In genomic region chr1:170164913-170165312, GRCm38 (mm10) we compare ENCODE assay signal across 23 mouse cellular contexts. TPM values are rescaled to one million over a fixed set of nuclear protein-coding genes. Genes with fewer than 3 reads are reported as not detected.
DNase-seq lines count a peak whose midpoint lies in the region; ATAC-seq lines count a peak whose summit lies in the region.
"Had no signal": no experiment of that assay in that cellular context is flagged by ENCODE, and none has a peak within 500 bp of the region (broad histone marks: within the 10 kb centered on the region; RNA-seq: fewer than 3 reads in every experiment).

No protein-coding gene starts in this region.

- ATAC-seq in midbrain, embryonic 11.5 days (ENCODE audit: low FRiP score): no peak
- ATAC-seq in common myeloid progenitor, adult 5-6 weeks (replicated peaks; ENCODE audit: low read depth, poor library complexity, severe bottlenecking): 0 out of 2 replicates have a peak, but pooled peaks have one; percentile 9
- peak; percentile 58 for ATAC-seq in megakaryocyte progenitor cell, adult 5-6 weeks (replicated peaks; ENCODE audit: poor library complexity)
- ATAC-seq in inflammation-experienced regulatory T-cells, adult 6 months: no peak
- ATAC-seq: forebrain, embryonic 14.5 days; hindbrain, postnatal 0 days had no signal

- no peak overlapping the region for H3K4me3 ChIP-seq in midbrain, embryonic 11.5 days (ENCODE audit: low read depth, low read length)
- no peak overlapping the region for H3K4me3 ChIP-seq in midbrain, embryonic 10.5 days
- H3K4me3 ChIP-seq: forebrain, embryonic 10.5 days; heart, adult 2 months; heart, embryonic 10.5 days; heart, embryonic 13.5 days had no signal

- H3K4me1 ChIP-seq in midbrain, embryonic 11.5 days (ENCODE audit: control insufficient read depth, insufficient read depth, low read length): no peaks in the 10 kb centered on the region
- H3K4me1 ChIP-seq in midbrain, embryonic 10.5 days: peaks cover 10% of the 10 kb centered on the region; the same call in 1 of the 2 replicates
- H3K4me1 ChIP-seq: forebrain, embryonic 10.5 days had no signal

- no peak overlapping the region for H3K4me2 ChIP-seq in midbrain, embryonic 11.5 days
- H3K4me2 ChIP-seq: heart, embryonic 13.5 days; hindbrain, embryonic 14.5 days had no signal

- 90% methylated on average over 3 of the region's 3 CpGs for WGBS in midbrain, embryonic 11.5 days
- WGBS in midbrain, embryonic 10.5 days: 92% methylated on average over 3 of the region's 3 CpGs

- peak; percentile 6 for DNase-seq in midbrain, embryonic 11.5 days (ENCODE audit: low spot score, missing footprints)
- no peak for DNase-seq in midbrain, embryonic 10.5 days (ENCODE audit: low spot score)
- no peak for DNase-seq in neural tube, embryonic 10.5 days (ENCODE audit: extremely low spot score, low spot score)
- DNase-seq: adrenal gland, adult 2 months; adrenal gland, postnatal 14 days; cerebellum, adult 11 months; cerebellum, adult 2 months; cerebellum, adult 9-11 months; cerebellum, postnatal 25 days; gastrocnemius, postnatal 25 days; heart, adult 2 months; heart, postnatal 14 days; heart, postnatal 4 days had no signal

- no peaks in the 10 kb centered on the region for H3K27me3 ChIP-seq in midbrain, embryonic 11.5 days (ENCODE audit: control insufficient read depth, insufficient read depth, low read length)
- no peaks in the 10 kb centered on the region for H3K27me3 ChIP-seq in midbrain, embryonic 10.5 days (ENCODE audit: low read depth, poor library complexity, severe bottlenecking)
- H3K27me3 ChIP-seq: heart, embryonic 13.5 days; Patski had no signal

- H3K9ac ChIP-seq in midbrain, embryonic 11.5 days (ENCODE audit: low read length): no peak overlapping the region
- H3K9ac ChIP-seq: heart, embryonic 13.5 days; hindbrain, embryonic 14.5 days had no signal

- H3K9me3 ChIP-seq in midbrain, embryonic 11.5 days (ENCODE audit: control insufficient read depth, low read length): no peaks in the 10 kb centered on the region
- H3K9me3 ChIP-seq in midbrain, embryonic 10.5 days (replicated peaks): no peaks in the 10 kb centered on the region
- H3K9me3 ChIP-seq: forebrain, embryonic 10.5 days; heart, embryonic 10.5 days; heart, embryonic 13.5 days had no signal

- H3K27ac ChIP-seq in midbrain, embryonic 11.5 days (ENCODE audit: low read depth, low read length): no peak overlapping the region
- no peak overlapping the region for H3K27ac ChIP-seq in midbrain, embryonic 10.5 days (replicated peaks)
- H3K27ac ChIP-seq: forebrain, embryonic 10.5 days; heart, adult 2 months; heart, embryonic 10.5 days; heart, embryonic 13.5 days; hindbrain, embryonic 14.5 days; hindbrain, postnatal 0 days had no signal

- no peaks in the 10 kb centered on the region; the same call in 1 of the 2 replicates for H3K36me3 ChIP-seq in midbrain, embryonic 11.5 days (ENCODE audit: control insufficient read depth, insufficient read depth, low read length)
- H3K36me3 ChIP-seq in midbrain, embryonic 10.5 days: peaks cover 24% of the 10 kb centered on the region

RNA-seq across cellular contexts. Expression of gene Uap1, which starts 9.8 kb away (rescaled TPM):
- polyA plus RNA-seq in midbrain, embryonic 11.5 days (2014; fragmentation: Nextera tagmentation; extraction: Ambion mirVana): 61.7 and 67.7 TPM in 2 replicates
- polyA plus RNA-seq in midbrain, embryonic 10.5 days (2016; fragmentation: Nextera tagmentation; extraction: Ambion mirVana): 52.0 and 55.5 TPM in 2 replicates
- 64.9 and 91.7 TPM in 2 replicates for total RNA-seq in common myeloid progenitor, adult 5-6 weeks (2017)
- 89.7 and 105 TPM in 2 replicates for total RNA-seq in megakaryocyte progenitor cell, adult 5-6 weeks (2015)
- 62.0 and 74.7 TPM in 2 replicates for total RNA-seq in megakaryocyte progenitor cell, adult 5-6 weeks (2017)
- 10 to 100 TPM; 10.6 to 22.9 (median 14.7) TPM for polyA plus RNA-seq in inflammation-experienced regulatory T-cells, adult 6 months (2017; shearing (Covaris generic))

RNA-seq across cellular contexts. Expression of gene Uhmk1, which starts 50.3 kb away (rescaled TPM):
- 16.3 and 17.4 TPM in 2 replicates for polyA plus RNA-seq in midbrain, embryonic 11.5 days (2014; fragmentation: Nextera tagmentation; extraction: Ambion mirVana)
- polyA plus RNA-seq in midbrain, embryonic 10.5 days (2016; fragmentation: Nextera tagmentation; extraction: Ambion mirVana): 9.2 and 10.7 TPM in 2 replicates
- 60.8 and 71.6 TPM in 2 replicates for total RNA-seq in common myeloid progenitor, adult 5-6 weeks (2017)
- total RNA-seq in megakaryocyte progenitor cell, adult 5-6 weeks (2015): 41.6 and 45.7 TPM in 2 replicates
- total RNA-seq in megakaryocyte progenitor cell, adult 5-6 weeks (2017): 40.8 and 50.4 TPM in 2 replicates
- 10 to 100 TPM; 12.3 to 14.1 (median 12.8) TPM for polyA plus RNA-seq in inflammation-experienced regulatory T-cells, adult 6 months (2017; shearing (Covaris generic))

RNA-seq across cellular contexts. Expression of gene Ddr2, which starts 54.4 kb away (rescaled TPM):
- 21.6 and 23.1 TPM in 2 replicates for polyA plus RNA-seq in midbrain, embryonic 11.5 days (2014; fragmentation: Nextera tagmentation; extraction: Ambion mirVana)
- 22.8 and 23.0 TPM in 2 replicates for polyA plus RNA-seq in midbrain, embryonic 10.5 days (2016; fragmentation: Nextera tagmentation; extraction: Ambion mirVana)
- not detected in 2 replicates for total RNA-seq in common myeloid progenitor, adult 5-6 weeks (2017)
- not detected in 2 replicates for total RNA-seq in megakaryocyte progenitor cell, adult 5-6 weeks (2015)
- not detected in 2 replicates for total RNA-seq in megakaryocyte progenitor cell, adult 5-6 weeks (2017)
- polyA plus RNA-seq in inflammation-experienced regulatory T-cells, adult 6 months (2017; shearing (Covaris generic)): under 1 TPM in 2 of 3 experiments, not detected in 1; 0.04 to 0.07 TPM

Comparison
In these comparisons a context has a peak if more than half of its experiments do, and no peak if none do; other contexts are left out.
1. ATAC-seq: peak in common myeloid progenitor, adult 5-6 weeks (single experiment) and megakaryocyte progenitor cell, adult 5-6 weeks (single experiment); none in midbrain, embryonic 11.5 days (single experiment) and inflammation-experienced regulatory T-cells, adult 6 months (single experiment).
2. RNA of gene Ddr2, which starts 54.4 kb away (polyA plus RNA-seq): 22.8 to 23.0 TPM in midbrain, embryonic 10.5 days and 21.6 to 23.1 TPM in midbrain, embryonic 11.5 days; 0.04 to 0.07 TPM in inflammation-experienced regulatory T-cells, adult 6 months; every median in the first group is over 10 times any median in the second.